Mouse (Mus musculus): ENCODE results near the gene 3110018I06Rik.

Gene 3110018I06Rik

GRCm38 (mm10) chr12:107488371-107488770 lies at the start of gene 3110018I06Rik:
Gene 3110018I06Rik (plus strand): TSS chr12:107488632.
- DNase-seq (ENCODE audit: low read depth, low spot score) = no peak

- DNase-seq (ENCODE audit: low read depth, low spot score) = no peak
Observed at GRCm38 (mm10) chr12:107444681-107445080, 43.8 kb upstream of the 3110018I06Rik start.

GRCm38 (mm10) chr12:107457835-107458234 lies 30.6 kb upstream of the 3110018I06Rik start:
- DNase-seq (ENCODE audit: low read depth, low spot score) = no peak

DNA sequence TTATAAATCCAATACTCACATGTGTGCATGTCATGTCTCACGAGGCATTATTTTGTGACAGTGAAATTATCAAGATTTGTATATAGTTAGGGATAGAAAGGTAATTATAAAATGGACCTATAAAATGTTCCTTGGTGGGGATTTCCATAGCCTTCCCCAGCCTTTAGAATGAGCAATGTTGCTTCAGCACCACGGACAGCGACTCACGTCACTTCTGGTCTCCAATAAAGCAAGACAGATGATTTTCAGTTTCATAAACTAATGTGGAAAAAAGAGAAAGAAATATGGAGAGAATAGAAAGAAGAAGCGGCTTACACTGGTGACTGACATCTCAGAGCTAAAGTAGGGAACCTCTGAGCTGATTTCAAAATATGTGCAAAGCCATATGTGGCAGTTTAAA lies 23.7 kb upstream of the 3110018I06Rik start:
- peak; percentile 19 for DNase-seq (ENCODE audit: low read depth, low spot score)

DNA sequence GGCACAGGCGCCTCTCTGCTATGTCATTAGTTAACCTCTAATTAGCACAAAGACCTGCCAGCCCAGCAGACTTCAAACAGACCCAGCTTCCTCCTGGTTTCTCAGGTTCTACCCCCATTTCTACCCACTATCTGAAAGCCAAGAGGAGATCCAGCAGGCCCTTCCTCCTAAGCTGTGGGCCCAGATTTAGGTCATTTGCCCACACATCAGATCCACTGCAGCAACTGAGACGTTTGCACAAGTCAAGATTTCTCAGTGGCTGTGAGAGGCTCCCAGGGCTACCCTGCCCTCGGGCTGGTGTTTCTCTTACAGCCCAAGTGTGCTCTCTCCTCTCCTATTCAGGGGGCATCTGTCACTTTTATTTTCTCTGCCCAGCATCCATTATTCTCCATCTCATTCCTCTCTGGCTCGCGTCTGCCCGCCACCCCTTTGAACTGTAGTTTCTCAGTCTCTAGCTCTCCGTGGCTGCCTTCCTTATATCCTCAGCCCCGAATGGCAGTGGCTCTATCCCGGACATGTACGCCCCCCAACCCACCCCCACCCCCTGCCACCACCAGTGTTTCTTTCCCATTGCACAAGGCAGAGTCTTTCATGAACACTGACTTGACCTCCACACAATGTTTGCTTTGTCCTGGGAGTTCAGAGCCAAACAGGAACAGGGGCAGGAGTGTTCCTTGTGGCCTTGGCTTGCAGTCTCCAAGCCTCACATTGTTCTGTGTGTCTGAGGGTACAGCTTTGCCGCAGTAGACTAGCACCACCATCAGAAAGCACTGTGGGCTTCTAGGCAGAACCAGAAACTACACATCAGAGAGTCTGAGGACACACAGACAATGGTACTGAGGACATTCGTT lies 11.8 kb upstream of the 3110018I06Rik start:
- no peak for DNase-seq (ENCODE audit: low read depth, low spot score)

GRCm38 (mm10) chr12:107479350-107479749 lies 9.1 kb upstream of the 3110018I06Rik start:
- DNase-seq (ENCODE audit: low read depth, low spot score) = no peak

DNA sequence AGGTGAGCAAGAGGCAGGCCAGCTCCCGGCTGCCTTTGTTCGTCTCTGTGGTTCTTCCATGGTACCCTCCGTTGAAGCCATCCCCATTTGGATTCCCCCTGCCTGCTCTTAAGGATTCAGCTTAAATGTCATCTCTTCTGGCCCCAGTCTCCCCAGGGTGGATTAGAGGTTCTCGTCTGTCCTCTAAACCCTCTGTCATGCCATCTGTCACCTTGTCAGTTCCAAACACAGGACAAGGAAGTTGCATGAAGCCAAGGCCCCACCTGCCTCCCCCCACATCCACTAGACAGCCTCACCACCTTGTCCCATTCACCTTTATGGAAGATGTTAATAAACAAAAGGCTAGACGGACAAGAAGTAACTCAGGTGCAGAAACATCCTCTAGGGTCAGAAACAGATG lies 5.4 kb upstream of the 3110018I06Rik start:
- DNase-seq (ENCODE audit: low read depth, low spot score) = no peak

DNA sequence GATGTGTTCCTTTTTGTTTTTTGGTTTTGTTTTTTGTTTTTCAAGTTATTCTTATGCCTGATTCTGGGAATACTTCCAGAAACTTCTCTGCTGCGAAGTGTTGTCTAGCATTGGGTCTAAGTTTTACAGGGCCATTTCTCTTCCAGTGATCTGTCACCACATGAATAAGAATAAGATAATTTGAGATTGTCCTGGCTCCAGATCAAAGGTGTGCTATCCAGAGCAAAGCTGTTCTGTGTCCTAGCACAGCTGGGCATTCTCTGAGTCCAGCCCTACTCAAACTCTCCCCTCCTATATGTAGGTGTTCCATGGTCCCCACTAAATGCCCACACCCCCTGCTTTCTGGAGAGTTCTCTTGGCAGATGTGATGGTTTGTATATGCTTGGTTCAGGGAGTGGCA lies 2.9 kb downstream of the 3110018I06Rik start:
- DNase-seq (ENCODE audit: low read depth, low spot score) = no peak

- no peak for DNase-seq (ENCODE audit: low read depth, low spot score)
Observed at GRCm38 (mm10) chr12:107496924-107497323, 8.5 kb downstream of the 3110018I06Rik start.

GRCm38 (mm10) chr12:107509661-107510237 lies 21.3 kb downstream of the 3110018I06Rik start:
- DNase-seq (ENCODE audit: low read depth, low spot score) = no peak

DNA sequence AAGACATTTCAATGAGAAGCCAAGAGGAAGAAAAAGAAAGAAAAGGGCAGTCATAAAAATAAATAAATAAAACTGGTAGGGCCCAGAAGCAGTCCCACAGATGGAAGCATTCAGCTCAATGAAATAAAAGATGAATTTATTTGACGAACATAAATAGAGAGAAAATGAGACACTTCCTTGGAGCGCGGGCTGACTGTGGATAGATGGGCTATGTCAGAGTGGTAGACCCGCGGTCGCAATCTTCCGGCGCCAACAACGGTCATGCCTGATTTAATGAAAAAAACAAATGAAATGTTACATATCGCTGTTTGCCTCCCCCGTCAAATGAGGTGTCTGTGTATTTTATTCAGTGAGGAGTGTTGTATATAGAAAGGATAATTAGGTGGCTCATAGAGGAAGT lies 22.7 kb downstream of the 3110018I06Rik start:
- no peak for DNase-seq (ENCODE audit: low read depth, low spot score)

GRCm38 (mm10) chr12:107516265-107517217 lies 28.1 kb downstream of the 3110018I06Rik start:
- no peak for DNase-seq (ENCODE audit: low read depth, low spot score)

GRCm38 (mm10) chr12:107520941-107521340 lies 32.5 kb downstream of the 3110018I06Rik start:
- no peak for DNase-seq (ENCODE audit: low read depth, low spot score)

- no peak for DNase-seq (ENCODE audit: low read depth, low spot score)
Observed at GRCm38 (mm10) chr12:107528346-107528880, 40.0 kb downstream of the 3110018I06Rik start.

GRCm38 (mm10) chr12:107532871-107533270 lies 44.4 kb downstream of the 3110018I06Rik start:
- DNase-seq (ENCODE audit: low read depth, low spot score) = no peak

Measured in A20 (cell line).